Mouse (Mus musculus): ENCODE data around the gene Tnfaip8l3. TPM values are rescaled to one million over a fixed set of nuclear protein-coding genes. Genes with fewer than 3 reads are reported as not detected.

Gene Tnfaip8l3
- total and polyA plus RNA-seq, 3 experiments, result not detected

DNA sequence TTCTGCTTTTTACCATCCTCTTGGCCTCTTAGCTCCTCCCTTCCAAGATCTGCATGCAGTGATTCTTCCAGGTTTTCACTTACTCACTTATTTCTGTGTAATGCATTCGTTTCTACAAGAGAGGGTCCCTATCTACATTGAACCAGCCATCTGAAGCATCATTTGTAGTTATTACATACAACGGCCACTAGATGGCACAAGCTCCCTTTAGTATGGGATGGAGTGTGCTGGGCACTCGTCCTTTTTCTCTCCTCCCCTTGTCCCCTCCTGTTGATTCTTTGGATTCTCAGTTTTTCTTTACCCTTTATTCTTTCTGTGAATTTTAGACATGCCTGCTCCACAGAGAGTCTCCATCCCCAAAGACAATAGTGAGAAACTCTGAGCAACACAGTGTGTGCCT lies 77.3 kb downstream of the Tnfaip8l3 start:
- peaks cover 3% of the 10 kb centered on the region for H3K27me3 ChIP-seq (replicated peaks)
- H3K9ac ChIP-seq (ENCODE audit: insufficient read depth, low read depth), result no peak overlapping the region
- no peaks in the 10 kb centered on the region for H3K36me3 ChIP-seq (replicated peaks in 1 of 2; ENCODE audit: control insufficient read depth in 1 of 2, insufficient read depth in 1 of 2, low read length in 1 of 2)
- TF ChIP-seq SMC3 (IDR thresholded peaks at IDR 0.05; ENCODE audit: low read depth, low read length), result peak; percentile 84
- TF ChIP-seq NRF1 (IDR thresholded peaks at IDR 0.05; ENCODE audit: low read depth, low read length), result no peak
- no peak for TF ChIP-seq RCOR1 (conservative IDR thresholded peaks at IDR 0.05; ENCODE audit: low read depth, low read length)
- no peak for TF ChIP-seq MAX (IDR thresholded peaks at IDR 0.05; ENCODE audit: low read length)
- TF ChIP-seq MYC (IDR thresholded peaks at IDR 0.05; ENCODE audit: low read depth, low read length), result 0 out of 2 replicates have a peak, but pooled peaks have one; percentile 33
- no peak for TF ChIP-seq EP300 (IDR thresholded peaks at IDR 0.05; ENCODE audit: low read length)
- TF ChIP-seq ZMIZ1 (IDR thresholded peaks at IDR 0.05; ENCODE audit: low read depth, low read length), result no peak
- TF ChIP-seq POLR2AphosphoS2 (IDR thresholded peaks at IDR 0.05; ENCODE audit: low read depth, low read length), result no peak
- TF ChIP-seq TBP (conservative IDR thresholded peaks at IDR 0.05; ENCODE audit: low read depth, low read length), result no peak
- TF ChIP-seq IRF4 (IDR thresholded peaks at IDR 0.05; ENCODE audit: low read depth, low read length), result no peak
- no peak for TF ChIP-seq POLR2A (IDR thresholded peaks at IDR 0.05; ENCODE audit: low read depth, low read length)
- TF ChIP-seq SIN3A (IDR thresholded peaks at IDR 0.05; ENCODE audit: low read length), result no peak
- TF ChIP-seq BHLHE40 (IDR thresholded peaks at IDR 0.05; ENCODE audit: low read depth, low read length), result no peak
- no peak for TF ChIP-seq ZKSCAN1 (IDR thresholded peaks at IDR 0.05; ENCODE audit: borderline replicate concordance, low read depth, low read length)
- no peak for TF ChIP-seq JUN (IDR thresholded peaks at IDR 0.05; ENCODE audit: insufficient read depth, low read depth, low read length)
- no peak for TF ChIP-seq JUND (conservative IDR thresholded peaks at IDR 0.05; ENCODE audit: low read depth, low read length)
- TF ChIP-seq USF1 (IDR thresholded peaks at IDR 0.05; ENCODE audit: low read depth, low read length), result no peak
- no peak for TF ChIP-seq CHD1 (IDR thresholded peaks at IDR 0.05; ENCODE audit: low read depth, low read length)
- peak in 1 of 2 experiments; percentile 91; a peak in 3 of 4 replicates for TF ChIP-seq CTCF (conservative IDR thresholded peaks at IDR 0.05 in 1 of 2, IDR thresholded peaks at IDR 0.05 in 1 of 2; ENCODE audit: low read depth in 2 of 2, low read length in 2 of 2)
- no peak for TF ChIP-seq ZNF384 (IDR thresholded peaks at IDR 0.05; ENCODE audit: low read depth, low read length)
- TF ChIP-seq CHD2 (IDR thresholded peaks at IDR 0.05; ENCODE audit: low read length), result no peak
- TF ChIP-seq NELFE (IDR thresholded peaks at IDR 0.05; ENCODE audit: low read depth, low read length), result no peak
- TF ChIP-seq KAT2A (IDR thresholded peaks at IDR 0.05; ENCODE audit: insufficient replicate concordance, low read length), result no peak
- no peak for TF ChIP-seq MEF2A (IDR thresholded peaks at IDR 0.05; ENCODE audit: borderline replicate concordance, low read depth, low read length)
- no peak for TF ChIP-seq GABPA (IDR thresholded peaks at IDR 0.05; ENCODE audit: insufficient replicate concordance, low read depth, low read length)
- TF ChIP-seq UBTF (IDR thresholded peaks at IDR 0.05; ENCODE audit: low read depth, low read length), result no peak
- TF ChIP-seq PAX5 (IDR thresholded peaks at IDR 0.05; ENCODE audit: low read length), result no peak
- peak; percentile 47 for TF ChIP-seq ZC3H11A (IDR thresholded peaks at IDR 0.05; ENCODE audit: low read depth, low read length)
- no peak for TF ChIP-seq HCFC1 (IDR thresholded peaks at IDR 0.05; ENCODE audit: low read depth, low read length)
- peak; percentile 96 for TF ChIP-seq RAD21 (IDR thresholded peaks at IDR 0.05; ENCODE audit: low read depth, low read length)
- TF ChIP-seq ELF1 (IDR thresholded peaks at IDR 0.05; ENCODE audit: low read depth, low read length), result no peak
- TF ChIP-seq MAZ (IDR thresholded peaks at IDR 0.05; ENCODE audit: low read depth, low read length), result no peak
- TF ChIP-seq TCF12 (IDR thresholded peaks at IDR 0.05; ENCODE audit: low read depth, low read length), result no peak
- TF ChIP-seq MAFK (IDR thresholded peaks at IDR 0.05; ENCODE audit: insufficient replicate concordance, low read length), result no peak
- no peak for TF ChIP-seq E2F4 (IDR thresholded peaks at IDR 0.05; ENCODE audit: insufficient replicate concordance, low read depth, low read length)
- H3K4me3 ChIP-seq (replicated peaks in 1 of 3; ENCODE audit: low read depth in 2 of 3, low read length in 2 of 3, poor library complexity in 1 of 3), result no peak overlapping the region
- peak; percentile 56 for DNase-seq (ENCODE audit: extremely low read depth)
- H3K79me2 ChIP-seq (replicated peaks; ENCODE audit: control insufficient read depth, extremely low read depth, insufficient read depth, poor library complexity, severe bottlenecking), result no peaks in the 10 kb centered on the region
- H3K4me1 ChIP-seq (ENCODE audit: control insufficient read depth in 1 of 2, insufficient read depth in 2 of 2), result no peaks in the 10 kb centered on the region
- no peaks in the 10 kb centered on the region for H3K9me3 ChIP-seq (replicated peaks; ENCODE audit: low read length)
- H3K4me2 ChIP-seq (ENCODE audit: insufficient read depth, low read depth, poor library complexity, severe bottlenecking), result no peak overlapping the region
- H3K27ac ChIP-seq (ENCODE audit: insufficient read depth, low read depth), result no peak overlapping the region
- in situ Hi-C loops (cut with MboI; ENCODE audit: low pct_ligation_motif_present, low pct_unique_long_range_greater_than_20kb, low sequenced_read_pairs) (loop anchor here (10.0 kb wide), 1 partner anchor 344 kb away; no protein-coding TSS in a partner anchor), dilution Hi-C loops (cut with MboI; ENCODE audit: extremely low pct_ligation_motif_present, extremely low pct_unique_long_range_greater_than_20kb, low sequenced_read_pairs) (no loop called here)

Data from CH12.LX (cell line).